Mouse (Mus musculus): ENCODE results near the gene Ms4a2.

GRCm38 (mm10) chr19:11612293-11612692 is 11.2 kb downstream of the Ms4a2 start:
- TF ChIP-seq POLR2A (IDR thresholded peaks at IDR 0.05; ENCODE audit: insufficient read depth, low read depth, low read length): no peak
- TF ChIP-seq CTCF (IDR thresholded peaks at IDR 0.05; ENCODE audit: insufficient read depth, low read depth, low read length): no peak
